Mouse (Mus musculus) ovary, postnatal 10 days (tissue): Measurements from ENCODE around the gene Mthfd1l.

Experiments used
- DNase-seq: peaks from one replicate; pipeline ENCODE4 v3.0.0; 2022; ENCODE audit warnings: low spot score

Mthfd1l gene

DNA sequence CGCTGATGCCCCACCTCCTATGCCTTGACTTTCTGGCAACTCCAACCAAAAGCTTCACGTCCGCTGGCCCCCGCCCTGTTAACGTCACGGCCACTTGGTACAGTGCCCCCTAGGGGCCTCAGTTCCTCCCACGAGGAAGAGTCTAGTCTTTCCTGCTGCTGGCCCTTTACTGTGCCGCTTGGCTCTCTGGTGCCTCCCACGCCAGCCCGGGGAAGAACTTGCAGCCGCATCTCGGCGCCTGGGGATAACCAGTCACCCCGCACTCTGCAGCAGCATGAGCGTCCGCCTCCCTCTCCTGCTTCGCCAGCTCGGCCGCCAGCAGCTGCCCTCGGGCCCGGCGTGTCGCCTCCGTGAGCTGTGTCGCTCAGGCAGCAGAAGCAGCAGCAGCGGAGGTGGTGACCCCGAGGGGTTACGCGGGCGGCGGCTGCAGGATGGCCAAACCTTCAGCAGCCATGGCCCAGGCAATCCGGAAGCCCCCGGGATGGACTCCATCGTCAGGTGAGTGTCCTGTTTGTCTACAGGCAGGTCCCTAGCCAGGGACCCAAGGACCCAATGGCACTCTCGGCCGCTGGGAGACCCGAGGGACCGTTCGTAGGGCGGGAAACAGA lies at the start of gene Mthfd1l:
Mthfd1l (plus strand) TSS at position 138 of the 608 bp plus-strand sequence.
- peak; percentile 52 for DNase-seq

DNA sequence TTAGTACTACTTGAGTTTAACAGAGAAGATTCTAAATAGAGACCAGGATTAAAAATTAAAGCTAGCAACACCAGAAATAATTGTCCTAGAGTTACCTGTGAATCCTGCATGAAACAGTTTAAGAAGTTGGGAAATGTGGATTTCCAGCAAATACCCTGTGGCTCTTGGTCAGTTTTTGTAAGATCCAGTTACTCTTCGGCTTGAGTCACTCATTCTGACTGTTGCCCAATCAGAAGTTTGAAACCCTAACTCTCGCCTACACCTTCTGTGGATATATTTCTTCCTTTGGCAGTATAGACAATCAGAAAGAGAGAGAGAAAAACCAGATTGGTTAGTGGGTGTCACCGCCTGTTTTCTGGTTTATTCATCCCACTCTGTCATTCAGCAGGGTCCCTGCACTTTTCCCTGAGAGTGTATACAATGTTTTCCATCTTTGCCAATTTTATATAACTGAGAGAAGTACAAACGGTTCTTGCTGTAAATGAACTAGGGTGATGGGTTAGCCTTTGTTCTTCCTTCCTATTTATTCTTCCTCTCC lies 44.8 kb upstream of the Mthfd1l start:
- no peak for DNase-seq

DNA sequence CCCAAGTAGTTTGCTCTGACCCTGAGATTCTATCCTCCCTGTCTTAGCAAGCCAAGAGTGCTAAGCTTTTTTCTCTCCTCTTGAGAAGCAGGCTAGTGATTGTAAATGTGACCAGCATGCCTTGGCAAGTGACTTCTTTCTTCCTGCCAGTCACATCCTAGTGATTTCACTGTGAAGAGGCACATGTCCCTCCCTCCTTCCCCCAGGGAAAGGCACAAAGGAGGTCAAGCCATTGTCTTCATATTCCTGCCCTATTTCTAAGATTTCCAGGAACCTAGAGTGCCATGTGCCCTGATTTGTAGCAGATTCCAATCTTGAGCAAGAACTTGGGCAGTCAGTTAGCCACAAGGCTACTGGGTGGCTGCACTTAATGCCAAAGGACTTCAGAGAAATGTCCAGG lies 41.1 kb upstream of the Mthfd1l start:
- DNase-seq, result no peak

DNA sequence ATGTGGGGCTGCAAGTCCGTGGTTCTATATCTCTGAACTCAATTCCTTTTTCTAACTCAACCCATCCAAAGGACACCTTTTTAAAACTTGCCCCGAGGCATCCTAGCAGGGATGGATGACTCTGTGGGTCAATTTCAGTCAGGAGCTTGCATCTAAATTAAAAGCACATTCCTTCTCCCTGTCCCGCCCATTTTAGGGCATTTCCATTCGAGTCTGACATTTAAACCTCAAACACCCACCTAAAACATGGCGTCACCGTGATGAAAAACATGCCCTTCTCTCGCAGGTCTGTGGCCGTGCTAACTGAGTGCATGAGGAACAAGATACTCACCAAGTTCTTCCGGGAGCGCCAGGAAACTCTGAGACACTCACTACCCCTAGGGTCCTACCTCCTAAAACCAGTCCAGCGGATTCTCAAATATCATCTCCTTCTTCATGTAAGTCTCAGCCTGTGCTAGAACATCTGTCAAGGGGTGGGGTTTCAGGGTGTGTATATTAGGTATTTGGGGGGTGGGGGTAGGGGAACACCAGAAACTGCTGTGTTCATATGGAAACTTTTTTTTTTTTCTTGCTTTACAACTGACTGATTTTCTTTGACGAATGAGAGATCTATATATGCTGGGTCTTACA lies 39.5 kb upstream of the Mthfd1l start:
- no peak for DNase-seq

DNA sequence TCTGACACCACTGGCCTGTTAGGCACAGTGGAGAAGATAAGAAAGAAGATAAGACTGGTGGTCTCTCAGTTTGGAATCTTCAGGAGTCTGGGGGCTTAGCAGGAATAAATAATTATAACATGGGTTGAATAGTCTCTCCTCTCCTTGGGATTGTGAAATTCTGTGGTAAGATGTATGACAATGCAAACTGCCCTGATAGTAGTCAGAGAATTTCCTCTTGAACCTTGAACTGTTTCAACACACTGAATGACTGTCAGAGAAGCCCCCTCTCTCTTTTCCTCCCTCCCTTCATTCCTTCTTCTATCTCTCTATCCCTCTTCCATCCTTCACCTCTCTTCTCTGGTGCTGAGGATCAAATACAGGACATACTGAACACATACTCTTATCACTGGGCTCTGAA lies 36.1 kb upstream of the Mthfd1l start:
- DNase-seq, result no peak

DNA sequence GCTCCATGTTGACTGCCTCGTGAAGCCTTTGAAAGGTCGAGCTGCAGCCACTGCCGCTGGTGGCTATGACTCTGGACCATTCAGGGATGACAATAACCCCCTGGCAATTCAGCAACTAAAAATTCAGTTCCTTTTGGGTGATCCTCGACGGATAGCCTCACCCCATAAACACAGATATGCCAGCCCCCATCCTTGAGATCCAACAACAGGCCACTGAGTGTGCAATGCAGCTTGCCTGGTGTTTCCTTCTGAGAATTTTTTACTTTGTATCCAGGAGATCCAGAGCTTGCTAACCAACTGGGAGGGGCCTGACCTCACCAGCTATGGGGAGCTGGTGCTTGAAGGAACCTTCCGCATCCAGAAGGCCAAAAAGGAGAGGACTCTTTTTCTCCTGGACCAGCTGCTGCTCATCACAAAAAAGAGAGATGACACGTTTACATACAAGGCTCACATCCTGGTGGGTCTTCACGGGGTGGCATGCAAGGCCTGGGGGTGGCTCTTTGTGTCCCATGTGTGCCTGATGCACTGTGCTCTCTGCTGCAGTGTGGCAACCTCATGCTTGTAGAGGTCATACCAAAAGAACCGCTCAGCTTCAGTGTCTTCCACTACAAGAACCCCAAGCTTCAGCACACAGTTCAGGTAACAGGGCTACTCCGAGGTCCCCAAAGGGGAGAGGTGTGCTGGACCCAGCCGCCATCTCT lies 32.9 kb upstream of the Mthfd1l start:
- DNase-seq, result no peak

DNA sequence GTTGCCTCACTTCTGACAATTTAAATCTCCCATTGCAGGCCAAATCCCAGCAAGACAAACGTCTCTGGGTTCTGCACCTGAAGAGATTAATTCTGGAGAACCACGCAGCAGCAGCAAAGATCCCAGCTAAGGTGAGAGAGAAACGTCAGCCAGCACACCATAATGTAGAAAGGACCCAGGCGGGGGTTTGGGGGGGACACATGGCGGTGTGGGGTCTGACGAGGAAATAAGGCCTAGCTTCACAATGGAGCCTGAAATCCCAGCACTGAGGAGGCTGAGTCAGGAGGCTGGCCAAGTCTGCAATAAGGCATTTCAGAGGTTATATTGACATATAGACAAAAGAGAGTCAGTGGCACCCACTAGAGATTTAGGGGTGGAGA lies 32.3 kb upstream of the Mthfd1l start:
- DNase-seq, result no peak

DNA sequence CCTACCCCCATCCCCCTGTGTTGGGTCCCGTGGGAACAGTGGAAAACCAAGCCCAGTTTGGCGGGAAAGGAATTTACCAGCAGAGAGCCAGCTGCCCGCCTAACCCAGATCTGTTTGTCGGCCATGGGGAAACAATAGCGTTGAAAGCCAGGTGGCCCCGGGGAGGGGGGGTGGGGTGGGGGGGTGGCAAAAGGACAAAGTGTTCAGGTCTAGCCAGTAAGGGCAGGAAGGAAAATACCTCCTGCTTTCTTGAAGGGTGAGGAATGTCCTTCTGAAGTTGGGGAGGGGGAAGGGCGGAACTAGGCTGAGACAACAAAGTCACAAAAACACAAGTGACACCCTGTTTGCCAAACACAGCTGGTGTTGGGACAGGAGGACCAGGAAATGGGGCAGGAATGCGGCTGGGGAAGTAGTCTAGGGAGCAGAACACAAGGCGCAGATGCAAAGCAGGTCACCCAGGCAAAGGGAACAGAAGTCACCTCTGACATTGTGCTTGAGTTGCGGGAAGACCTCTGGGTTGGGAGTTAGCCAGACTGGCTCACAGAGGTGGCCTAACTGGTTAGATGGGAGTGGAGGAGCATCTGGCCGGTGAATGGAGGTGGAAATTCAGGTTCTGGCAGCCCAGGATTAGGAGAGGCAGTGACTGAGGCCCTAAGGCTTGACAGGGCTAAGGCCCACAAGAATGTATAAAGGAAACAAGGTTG lies 31.7 kb upstream of the Mthfd1l start:
- no peak for DNase-seq

DNA sequence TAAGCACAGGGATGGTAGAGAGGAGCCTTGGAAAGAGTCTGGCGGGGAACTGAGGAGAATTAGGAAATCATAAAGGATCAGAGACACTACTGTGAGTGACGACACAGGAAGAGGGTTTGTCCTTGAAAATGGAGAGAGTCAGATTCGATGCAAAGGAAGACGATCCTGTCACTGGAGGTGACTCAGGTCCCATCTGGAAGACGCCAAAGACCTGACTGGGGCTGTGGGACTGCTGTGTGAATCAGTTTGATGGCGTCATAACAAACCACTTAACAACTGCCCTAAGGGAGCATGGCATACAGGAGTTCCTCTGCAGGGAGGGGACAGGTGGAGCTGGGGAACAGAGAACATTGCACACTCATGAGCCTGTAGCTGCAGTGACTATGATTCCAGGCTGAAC lies 30.6 kb upstream of the Mthfd1l start:
- no peak for DNase-seq

DNA sequence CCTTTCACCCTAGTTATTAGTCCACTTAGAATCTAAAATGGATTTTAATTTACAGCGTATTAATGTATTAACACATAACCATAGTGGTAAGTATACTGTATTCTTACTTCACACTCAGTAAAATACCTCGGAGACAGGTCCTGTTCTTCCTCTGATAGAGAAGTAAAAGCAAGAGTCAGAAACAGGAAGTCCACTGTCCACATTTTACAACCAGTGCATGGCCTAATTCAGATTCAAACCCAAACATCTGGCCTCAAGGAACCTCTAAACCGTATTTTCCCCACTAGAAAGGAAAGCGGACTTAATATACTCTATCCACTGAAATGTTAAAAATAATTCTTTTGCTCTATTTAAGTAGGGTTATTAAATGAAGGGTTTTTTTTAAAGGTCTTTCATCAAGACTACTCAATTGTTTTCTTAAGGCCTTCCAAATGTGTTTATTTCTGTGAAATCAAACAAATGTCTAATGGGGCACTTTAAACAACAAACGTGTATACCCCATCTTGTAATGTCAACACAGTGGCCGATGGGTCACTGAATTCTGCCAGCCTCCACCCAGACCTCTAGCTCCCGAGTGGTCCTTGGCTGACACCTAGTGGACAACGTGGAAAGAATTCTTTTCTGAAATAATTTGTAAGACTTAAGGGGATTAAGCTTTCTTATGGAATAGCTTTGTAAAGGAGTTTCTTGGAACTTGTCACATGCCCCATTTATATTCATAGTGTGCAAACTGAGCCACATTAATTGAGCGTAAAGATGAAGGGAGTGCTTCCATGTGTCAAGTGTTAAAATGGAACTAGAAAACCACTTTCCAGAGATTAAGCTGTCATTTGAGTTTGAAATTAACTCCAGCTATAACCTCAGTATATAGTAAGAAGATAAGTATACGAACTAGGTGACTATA lies 29.2 kb upstream of the Mthfd1l start:
- peak; percentile 33 for DNase-seq

DNA sequence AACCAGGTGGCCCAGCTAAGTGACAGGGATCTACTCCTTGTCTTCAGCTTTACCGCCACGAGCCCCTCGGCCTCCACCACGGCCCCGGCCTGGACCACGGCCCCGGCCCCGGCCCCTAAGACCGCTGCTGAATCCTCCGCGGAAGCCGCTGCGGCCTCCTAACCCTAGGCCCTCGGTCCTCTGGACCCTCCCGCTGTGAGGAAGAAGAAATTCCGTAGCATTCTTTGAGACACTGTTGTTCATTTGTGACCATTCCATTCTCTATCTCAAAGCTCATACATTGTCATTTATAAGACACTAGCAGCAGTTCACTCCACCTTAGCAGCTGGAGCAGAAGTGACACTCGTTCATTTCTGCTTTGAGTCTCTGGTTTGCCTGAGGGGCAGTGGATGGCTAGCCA lies 26.0 kb upstream of the Mthfd1l start:
- no peak for DNase-seq

DNA sequence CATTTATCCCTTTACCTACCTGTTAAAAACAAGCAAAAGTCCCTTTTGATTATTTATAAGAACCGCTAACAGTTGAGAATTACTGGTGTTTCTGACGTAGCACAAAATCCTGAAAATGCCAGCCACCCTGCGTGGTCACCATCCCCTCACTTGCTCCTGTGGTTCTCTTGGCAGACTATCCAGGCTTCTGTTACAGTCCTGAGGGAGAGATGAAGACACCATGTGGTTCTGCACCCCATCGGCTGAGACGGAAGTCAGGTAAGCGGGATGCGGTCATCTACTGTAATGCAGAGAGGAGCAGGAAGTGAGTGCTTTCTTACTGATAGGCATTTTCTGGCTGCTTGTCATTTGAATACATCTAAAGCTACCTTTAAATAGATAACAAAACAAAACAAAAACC lies 25.6 kb upstream of the Mthfd1l start:
- DNase-seq, result no peak

DNA sequence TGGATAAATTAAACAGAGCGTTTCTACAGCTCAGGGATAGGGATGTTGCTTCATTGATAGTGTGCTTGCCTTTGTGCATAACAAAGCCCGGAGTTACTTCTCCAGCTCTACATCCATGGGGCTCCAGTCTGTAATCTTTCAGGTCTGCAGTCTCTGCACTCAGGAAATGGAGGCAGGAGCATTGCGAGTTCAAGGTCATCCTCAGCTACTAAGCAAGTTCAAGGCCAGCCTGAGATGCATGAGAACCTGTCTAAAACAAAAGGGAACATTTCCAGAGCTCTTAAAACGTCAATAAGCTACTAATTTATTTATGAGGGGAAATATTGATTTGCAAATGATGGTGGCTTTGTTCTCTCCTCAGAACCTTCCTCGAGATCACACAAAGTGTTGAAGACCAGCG lies 23.6 kb upstream of the Mthfd1l start:
- no peak for DNase-seq

DNA sequence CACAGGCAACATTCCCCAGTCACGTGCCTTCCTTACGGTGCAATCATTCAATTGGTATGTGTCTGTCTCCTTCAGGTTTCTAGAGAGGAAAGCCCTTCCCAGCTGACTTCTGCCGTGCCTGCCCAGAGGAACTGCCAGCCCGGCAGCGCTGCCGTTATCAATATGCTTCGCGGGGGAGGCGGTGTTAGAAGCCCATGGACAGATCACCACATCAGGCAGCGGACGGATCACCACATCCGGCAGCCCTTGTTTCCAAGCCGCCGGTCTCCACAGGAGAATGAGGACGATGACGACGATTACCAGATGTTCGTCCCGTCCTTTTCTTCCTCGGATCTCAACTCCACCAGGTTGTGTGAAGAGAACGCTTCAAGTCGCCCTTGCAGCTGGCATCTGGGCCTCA lies 16.4 kb upstream of the Mthfd1l start:
- no peak for DNase-seq

DNA sequence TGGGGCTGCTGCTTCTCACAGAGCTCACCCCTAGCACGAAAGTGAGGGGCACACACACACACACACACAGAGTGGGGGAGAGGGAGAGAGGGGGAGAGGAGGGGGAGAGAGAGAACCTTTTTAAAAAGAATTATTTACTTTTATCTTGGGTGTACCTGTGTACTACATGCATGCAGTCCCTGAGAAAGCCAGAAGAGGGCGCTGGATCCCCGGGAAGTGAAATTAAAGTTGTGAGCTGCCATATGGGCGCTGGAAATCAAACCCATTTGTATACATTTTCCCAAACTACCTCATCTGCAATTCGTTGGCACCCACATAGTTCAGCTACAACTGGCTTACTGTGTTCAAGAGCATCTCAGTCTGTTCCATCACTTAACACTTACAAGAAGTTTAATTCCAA lies 14.3 kb upstream of the Mthfd1l start:
- no peak for DNase-seq

DNA sequence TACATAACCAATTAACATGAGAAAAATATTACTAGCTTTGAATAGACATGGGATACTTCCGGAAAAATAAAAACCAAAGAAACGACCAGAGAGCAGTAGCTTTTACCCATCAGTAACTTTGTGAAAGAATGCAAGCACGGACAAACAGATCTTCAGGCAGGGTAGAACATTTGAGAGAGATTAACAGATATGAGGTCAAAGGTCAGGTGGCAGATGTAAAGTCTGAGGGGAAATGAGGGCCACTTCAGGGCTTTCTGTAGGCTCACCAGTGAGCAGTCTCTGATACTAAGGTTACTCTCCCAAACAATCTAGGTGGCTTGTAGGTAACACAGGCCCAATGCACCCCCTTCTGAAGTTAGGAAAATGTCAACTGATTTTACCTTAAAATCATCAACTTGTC lies 3.9 kb upstream of the Mthfd1l start:
- no peak for DNase-seq

DNA sequence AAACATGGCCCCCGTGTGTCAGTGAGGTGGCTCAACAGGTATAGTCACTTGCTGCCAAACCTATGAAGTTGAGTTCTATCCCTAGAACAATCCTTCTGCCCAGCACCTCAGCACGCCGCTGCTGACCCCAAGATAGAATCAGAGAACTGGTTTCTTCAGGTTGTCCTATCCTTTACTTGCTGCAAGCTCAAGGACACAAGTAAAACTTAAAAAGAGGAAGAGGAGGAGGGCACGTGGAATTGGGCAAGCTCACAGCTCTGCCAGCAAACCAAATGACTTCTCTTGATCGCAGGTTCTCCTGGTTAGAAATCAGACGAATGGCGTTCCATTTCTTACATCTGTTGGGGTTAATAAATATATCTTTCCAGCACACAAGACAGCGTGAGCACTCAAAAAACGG lies 681 bp upstream of the Mthfd1l start:
- DNase-seq, result no peak

DNA sequence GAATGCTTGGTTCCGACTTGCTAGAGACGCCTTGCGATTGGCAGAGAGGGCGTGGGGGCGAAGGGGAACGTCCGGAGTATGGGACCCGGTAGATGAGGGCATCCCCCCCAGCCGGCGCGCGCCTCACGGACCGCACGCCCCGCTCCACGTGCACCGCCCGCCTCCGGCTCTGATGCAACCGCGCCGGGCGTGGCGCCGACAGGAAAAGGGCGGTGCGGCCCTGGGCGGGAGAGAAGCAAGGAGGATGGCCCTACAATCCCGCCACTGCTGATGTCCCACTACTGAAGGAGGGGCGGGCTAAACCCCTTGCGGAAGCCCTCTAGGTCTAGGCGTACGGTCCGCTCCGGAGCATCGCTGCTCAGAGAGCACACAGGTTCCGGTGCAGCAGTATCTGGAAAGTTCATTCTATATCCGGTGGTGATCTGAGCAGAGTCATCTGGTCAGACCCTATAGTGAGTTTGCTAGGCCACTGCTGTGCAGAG lies 712 bp downstream of the Mthfd1l start:
- DNase-seq, result peak; percentile 78

DNA sequence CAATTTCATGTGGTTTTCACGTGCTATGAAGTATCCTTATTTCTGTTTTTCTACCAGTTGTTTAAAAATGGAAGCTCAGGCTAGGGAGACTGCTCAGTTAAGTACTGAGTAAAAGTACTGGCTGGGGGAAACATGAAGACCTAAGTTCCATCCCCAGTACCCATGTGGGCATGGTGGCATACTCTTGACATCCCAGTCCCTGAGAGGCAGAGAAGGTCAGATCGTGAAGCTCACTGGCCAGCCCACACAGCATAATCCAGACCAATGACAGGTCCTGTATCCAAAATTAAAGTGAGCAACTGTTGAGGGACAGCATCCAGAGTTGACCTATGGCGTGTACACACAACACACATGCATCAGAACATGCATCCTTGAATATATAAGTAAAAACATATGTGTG lies 1.5 kb downstream of the Mthfd1l start:
- DNase-seq, result no peak

DNA sequence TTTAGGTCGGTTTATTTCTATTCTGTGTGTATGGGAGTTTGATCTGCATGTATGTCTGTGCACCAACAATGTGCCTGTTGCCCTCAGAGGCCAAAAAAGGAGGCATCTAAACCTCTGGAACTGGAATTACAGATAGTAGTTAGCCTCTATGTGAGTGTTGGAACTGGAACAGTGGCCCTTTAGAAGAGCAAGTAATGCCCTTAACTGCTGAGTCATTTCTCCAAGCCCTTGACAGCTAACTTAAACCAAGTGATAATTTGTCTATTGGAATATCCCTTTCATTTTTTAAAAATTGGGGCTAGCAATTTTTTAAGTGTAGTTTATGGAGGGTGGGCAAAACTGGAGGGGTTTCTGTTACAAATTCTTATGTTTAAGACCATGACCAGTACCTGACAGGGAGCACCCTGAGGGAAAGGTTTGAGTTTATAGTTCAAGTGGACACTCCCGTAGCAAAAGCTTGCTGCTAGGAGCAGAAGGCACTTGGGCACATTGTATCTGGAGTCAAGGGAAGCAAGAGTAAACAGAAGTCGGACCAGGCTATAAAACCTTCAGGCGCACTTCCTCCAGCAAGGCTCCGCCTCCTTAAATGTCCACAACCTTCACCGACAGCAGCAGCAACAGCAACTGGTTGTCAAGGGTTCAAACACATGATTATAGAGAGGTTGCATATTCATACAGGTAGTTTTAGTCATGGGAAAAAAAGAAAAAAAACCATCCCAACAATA lies 3.1 kb downstream of the Mthfd1l start:
- no peak for DNase-seq

DNA sequence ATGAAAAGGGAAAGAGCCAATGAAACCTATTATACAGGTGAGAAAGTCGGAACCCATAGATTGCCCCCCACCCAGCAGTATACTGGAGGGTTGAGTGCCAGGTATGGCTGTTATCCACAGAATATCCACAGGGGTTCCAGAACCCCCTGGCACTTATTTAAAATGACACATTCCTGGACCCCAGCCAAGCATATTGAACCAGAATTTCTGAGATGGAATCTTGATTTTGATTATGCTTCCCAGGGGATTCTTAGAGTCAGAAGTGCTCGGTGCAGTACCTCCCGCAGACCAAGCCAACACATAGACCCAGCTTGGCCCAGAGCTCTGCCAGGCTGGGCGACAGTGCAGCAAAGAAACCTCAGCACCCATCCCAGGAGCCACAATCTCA lies 3.7 kb downstream of the Mthfd1l start:
- no peak for DNase-seq
